Mouse (Mus musculus) neural tube, embryonic 11.5 days (tissue): ENCODE data around the gene Chic1. TPM values are rescaled to one million over a fixed set of nuclear protein-coding genes. Genes with fewer than 3 reads are reported as not detected.

Experiments
- ATAC-seq: fragments of 200-750 bp; cut with Nextera tagmentation; 2 replicates; pipeline ENCODE4 v1.8.0; 2017; ENCODE audit warnings: moderate number of reproducible peaks, mild to moderate bottlenecking, moderate TSS enrichment, moderate library complexity; ENCODE audit not compliant: insufficient read depth, low FRiP score, low TSS enrichment
- DNase-seq: peaks from one replicate; pipeline ENCODE4 v3.0.0-alpha.2; 2015; ENCODE audit warnings: low spot score
- H3K27ac ChIP-seq: fragments of 300-500 bp; sonication (generic); 2 replicates; pipeline ENCODE4 v1.5.1; 2014; ENCODE audit warnings: low read depth, mild to moderate bottlenecking, low read length
- H3K27me3 ChIP-seq: fragments of 300-500 bp; sonication (generic); 2 replicates; pipeline ENCODE4 v1.6.1; 2014; ENCODE audit warnings: mild to moderate bottlenecking, low read length, mixed read lengths; ENCODE audit not compliant: control insufficient read depth, insufficient read depth
- H3K36me3 ChIP-seq: fragments of 300-500 bp; sonication (generic); 2 replicates; pipeline ENCODE4 v1.6.1; 2014; ENCODE audit warnings: mild to moderate bottlenecking, low read length, moderate library complexity, mixed read lengths; ENCODE audit not compliant: control insufficient read depth, insufficient read depth
- H3K4me1 ChIP-seq: fragments of 300-500 bp; sonication (generic); 2 replicates; pipeline ENCODE4 v1.6.1; 2014; ENCODE audit warnings: low read length, mixed read lengths; ENCODE audit not compliant: control insufficient read depth, insufficient read depth
- H3K4me2 ChIP-seq: fragments of 300-500 bp; sonication (generic); 2 replicates; pipeline ENCODE4 v1.6.1; 2014; ENCODE audit warnings: low read depth, mild to moderate bottlenecking, moderate library complexity
- H3K4me3 ChIP-seq: fragments of 300-500 bp; sonication (generic); 2 replicates; pipeline ENCODE4 v1.5.1; 2014; ENCODE audit warnings: low read depth, low read length
- H3K9ac ChIP-seq: fragments of 300-500 bp; sonication (generic); 2 replicates; pipeline ENCODE4 v1.6.1; 2014; ENCODE audit warnings: mild to moderate bottlenecking, low read length
- H3K9me3 ChIP-seq: fragments of 300-500 bp; sonication (generic); 2 replicates; pipeline ENCODE4 v1.6.1; 2016; ENCODE audit warnings: low read length; ENCODE audit not compliant: control insufficient read depth
- WGBS: fragments of 180-500 bp; shearing (Covaris S2); extraction: QIAGEN DNeasy Blood & Tissue Kit; methylation state at CpG from one replicate; pipeline ENCODE4 v1.1.7; 2014; 5-methylcytosine and 5-hydroxymethylcytosine counted together
- polyA plus RNA-seq: library from polyadenylated mRNA; unstranded; fragments of >200 nt; fragmentation: Nextera tagmentation; extraction: Ambion mirVana; gene quantifications from 2 replicates; pipeline ENCODE4 v1.2.1, GENCODE M21; 2014

Gene Chic1
- 5.3 and 5.6 TPM in 2 replicates for polyA plus RNA-seq

DNA sequence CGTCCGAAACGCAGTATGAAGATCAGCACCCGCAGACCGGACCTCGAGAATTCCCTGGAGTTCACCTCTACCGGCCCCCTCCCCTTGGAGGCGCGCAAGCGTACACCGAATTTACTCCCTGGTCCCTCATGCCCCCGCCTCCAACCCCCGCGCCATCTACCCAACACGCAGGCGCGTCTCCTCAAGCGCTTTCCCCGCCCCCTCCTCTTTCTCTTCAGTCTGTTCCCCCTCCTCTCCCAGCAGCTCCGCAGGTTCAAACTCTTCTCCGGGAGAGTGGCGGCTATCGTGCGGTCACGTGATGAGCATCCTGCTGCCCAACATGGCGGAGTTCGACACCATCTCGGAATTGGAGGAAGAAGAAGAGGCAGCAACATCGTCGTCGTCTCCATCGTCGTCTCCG is at the start of gene Chic1:
Gene Chic1, plus strand, starts transcription at position 190 of the 400 bp plus-strand sequence.
- H3K4me2 ChIP-seq, result peak within 1 kb of the TSS; percentile 41
- ATAC-seq (peak; percentile 92), DNase-seq (peak; percentile 88)
- H3K9ac ChIP-seq, result peak within 1 kb of the TSS; percentile 57
- no peaks in the 10 kb centered on the region for H3K4me1 ChIP-seq
- 10% methylated on average over 34 of the region's 34 CpGs for WGBS
- H3K27ac ChIP-seq, result 0 out of 2 replicates have a peak within 1 kb of the TSS, but pooled peaks have one; percentile 44
- no peaks in the 10 kb centered on the region for H3K36me3 ChIP-seq
- H3K27me3 ChIP-seq, result peaks cover 30% of the 10 kb centered on the region
- H3K4me3 ChIP-seq, result peak within 1 kb of the TSS; percentile 53
- no peaks in the 10 kb centered on the region for H3K9me3 ChIP-seq

DNA sequence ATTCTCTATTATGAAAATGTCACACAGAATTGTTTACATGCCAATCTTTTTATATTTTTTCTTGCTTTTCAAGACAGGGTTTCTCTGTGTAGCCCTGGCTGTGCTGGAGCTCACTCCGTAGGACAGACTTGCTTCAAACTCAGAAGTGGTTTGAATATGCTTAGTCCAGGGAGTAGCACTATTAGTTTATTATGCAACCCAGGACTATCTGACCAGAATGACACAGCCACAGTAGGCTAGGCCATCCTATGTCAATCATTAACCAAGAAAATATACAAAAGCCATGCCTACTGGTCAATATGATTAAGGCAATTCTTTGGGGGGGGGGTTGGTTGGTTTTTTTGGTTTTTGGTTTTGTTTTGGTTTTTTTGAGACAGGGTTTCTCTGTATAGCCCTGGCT is 48.0 kb upstream of the Chic1 start:
- 89% methylated on average over 1 of the region's 1 CpGs for WGBS
- ATAC-seq, result no peak
- 0 out of 2 replicates have a peak, but pooled peaks cover 5% of the 10 kb centered on the region for H3K27me3 ChIP-seq

DNA sequence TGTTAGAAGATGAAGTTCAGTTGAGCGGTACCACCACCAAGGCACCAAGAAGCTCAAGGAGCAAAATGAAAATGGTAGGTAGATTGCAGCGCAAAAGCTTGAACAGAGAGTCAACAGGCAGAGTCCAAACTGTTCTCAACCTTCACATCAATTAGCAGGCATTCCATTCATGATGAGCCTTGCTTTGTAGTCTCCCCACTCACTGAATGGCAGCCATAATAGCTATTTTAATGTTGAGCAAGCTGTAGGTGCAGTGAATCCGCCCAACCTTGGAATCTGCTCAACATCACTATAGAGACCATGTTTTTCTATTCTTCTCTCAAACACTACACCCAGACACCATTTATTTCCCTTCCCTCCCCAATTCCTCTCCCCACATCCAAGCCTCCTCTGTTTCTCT is 44.6 kb upstream of the Chic1 start:
- H3K4me2 ChIP-seq, result no peak overlapping the region
- no peaks in the 10 kb centered on the region for H3K36me3 ChIP-seq
- no peak for DNase-seq
- WGBS, result 89% methylated on average over 3 of the region's 3 CpGs
- no peaks in the 10 kb centered on the region for H3K4me1 ChIP-seq
- H3K9me3 ChIP-seq, result no peaks in the 10 kb centered on the region
- ATAC-seq, result no peak
- H3K4me3 ChIP-seq, result no peak overlapping the region
- H3K9ac ChIP-seq, result no peak overlapping the region
- 0 out of 2 replicates have a peak, but pooled peaks cover 3% of the 10 kb centered on the region for H3K27me3 ChIP-seq
- no peak overlapping the region for H3K27ac ChIP-seq

More for the DNA sequence above, 48.0 kb upstream of the Chic1 start:
- no peaks in the 10 kb centered on the region for H3K9me3 ChIP-seq
- no peak for DNase-seq
- no peak overlapping the region for H3K4me2 ChIP-seq
- H3K9ac ChIP-seq, result no peak overlapping the region
- H3K4me3 ChIP-seq, result no peak overlapping the region
- H3K36me3 ChIP-seq, result no peaks in the 10 kb centered on the region
- no peaks in the 10 kb centered on the region for H3K4me1 ChIP-seq
- H3K27ac ChIP-seq, result no peak overlapping the region

DNA sequence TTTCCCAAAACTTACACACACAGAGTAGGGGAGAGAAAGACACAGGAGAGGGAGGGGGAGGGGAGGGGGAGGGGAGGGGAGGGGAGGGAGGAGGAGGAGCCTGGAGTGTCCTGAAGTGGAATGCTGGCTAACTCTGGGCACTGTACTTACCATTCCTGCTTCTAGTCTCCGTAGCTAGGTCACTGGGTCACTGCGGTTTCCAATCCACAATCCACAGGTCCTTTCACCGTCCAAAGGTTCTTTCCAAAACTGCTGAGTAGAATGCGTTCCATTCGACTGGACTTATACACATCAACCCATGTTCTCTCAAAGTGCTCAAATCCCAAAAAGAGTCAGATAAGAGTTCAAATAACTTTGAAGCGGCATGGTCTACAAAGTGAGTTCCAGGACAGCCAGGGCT is 42.1 kb upstream of the Chic1 start:
- DNase-seq, result no peak
- 82% methylated on average over 6 of the region's 6 CpGs for WGBS
- no peaks in the 10 kb centered on the region for H3K9me3 ChIP-seq
- H3K4me3 ChIP-seq, result no peak overlapping the region
- H3K4me2 ChIP-seq, result no peak overlapping the region
- H3K27me3 ChIP-seq, result peaks cover 7% of the 10 kb centered on the region
- no peaks in the 10 kb centered on the region for H3K36me3 ChIP-seq
- no peak for ATAC-seq
- no peak overlapping the region for H3K27ac ChIP-seq
- H3K9ac ChIP-seq, result no peak overlapping the region
- no peaks in the 10 kb centered on the region for H3K4me1 ChIP-seq

DNA sequence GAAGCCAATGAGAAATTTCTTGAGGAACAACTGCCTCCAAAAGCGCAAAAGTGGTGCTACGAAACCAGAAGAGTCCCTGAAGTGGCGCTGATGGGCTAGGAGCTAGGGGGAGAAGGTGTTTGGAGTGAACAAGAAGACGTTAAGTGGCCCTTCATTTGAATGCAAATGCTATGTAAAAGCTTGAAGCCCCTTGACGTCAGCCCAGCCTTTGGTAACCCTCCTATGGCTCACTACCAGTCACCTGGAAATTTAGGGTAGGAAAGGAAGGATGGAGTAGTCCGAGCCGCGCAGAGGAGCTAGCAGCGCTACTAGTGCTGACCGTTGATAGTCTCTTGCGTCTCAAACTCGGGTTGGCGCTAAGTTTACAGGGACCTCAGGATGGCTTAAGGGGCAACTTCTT is 35.1 kb upstream of the Chic1 start, which contains the start of gene Cdx4:
Gene Cdx4, plus strand, starts transcription at position 253 of the 400 bp plus-strand sequence.
- DNase-seq, result no peak
- no peak within 1 kb of the TSS for H3K4me3 ChIP-seq
- H3K4me1 ChIP-seq, result no peaks in the 10 kb centered on the region

DNA sequence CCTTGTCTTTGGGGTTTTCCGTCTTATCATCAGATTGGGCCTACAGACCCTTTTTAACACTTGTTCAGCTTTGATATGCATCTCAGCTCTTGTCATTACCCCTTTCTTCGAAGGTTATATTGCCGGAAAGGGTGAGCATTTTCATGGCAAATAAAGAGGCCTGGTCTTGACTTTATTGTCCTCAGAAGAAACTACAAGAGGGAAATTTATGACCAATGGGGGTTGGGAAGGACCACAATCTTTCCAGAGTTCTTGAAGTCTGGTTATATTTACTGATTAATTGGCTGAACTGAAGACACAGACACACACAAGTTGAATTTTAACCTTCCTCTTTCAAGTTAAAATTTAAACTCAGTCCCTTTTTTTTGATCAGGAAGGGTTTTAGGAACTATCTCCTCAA is 30.4 kb upstream of the Chic1 start:
- 32% methylated on average over 3 of the region's 3 CpGs for WGBS

More for the DNA sequence above, 35.1 kb upstream of the Chic1 start, which contains the start of gene Cdx4:
- Histone ChIP-seq H3K4me2 (peak within 1 kb of the TSS; percentile 18), H3K27ac (no peak within 1 kb of the TSS), H3K9me3 (no peaks in the 10 kb centered on the region), H3K9ac (no peak within 1 kb of the TSS), H3K36me3 (no peaks in the 10 kb centered on the region), H3K27me3 (peaks cover 39% of the 10 kb centered on the region)
- 22% methylated on average over 13 of the region's 13 CpGs for WGBS
- ATAC-seq, result no peak

DNA sequence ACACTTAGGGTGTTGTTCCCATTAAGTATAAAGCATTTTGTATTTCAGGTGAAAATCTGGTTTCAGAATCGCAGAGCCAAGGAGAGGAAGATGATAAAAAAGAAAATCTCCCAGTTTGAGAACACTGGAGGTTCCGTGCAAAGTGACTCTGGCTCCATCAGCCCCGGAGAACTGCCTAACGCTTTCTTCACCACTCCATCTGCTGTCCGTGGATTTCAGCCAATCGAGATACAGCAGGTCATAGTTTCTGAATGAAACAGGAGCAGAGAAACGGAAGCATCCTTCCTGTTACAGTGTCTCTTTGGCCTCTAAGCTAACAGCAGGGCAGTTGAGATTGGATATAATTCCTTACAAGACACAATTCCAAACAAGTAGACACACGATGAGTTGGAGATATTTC is 26.9 kb upstream of the Chic1 start:
- Histone ChIP-seq H3K4me1 (no peaks in the 10 kb centered on the region), H3K4me3 (no peak overlapping the region), H3K27ac (no peak overlapping the region), H3K27me3 (peaks cover 9% of the 10 kb centered on the region; the same call in 1 of the 2 replicates), H3K4me2 (no peak overlapping the region), H3K36me3 (no peaks in the 10 kb centered on the region), H3K9ac (no peak overlapping the region), H3K9me3 (no peaks in the 10 kb centered on the region)
- DNase-seq (no peak), ATAC-seq (no peak)
- 82% methylated on average over 8 of the region's 8 CpGs for WGBS

More for the DNA sequence above, 30.4 kb upstream of the Chic1 start:
- Histone ChIP-seq H3K9me3 (no peaks in the 10 kb centered on the region), H3K27ac (no peak overlapping the region), H3K4me3 (no peak overlapping the region), H3K9ac (no peak overlapping the region), H3K27me3 (peaks cover 33% of the 10 kb centered on the region), H3K4me2 (no peak overlapping the region), H3K36me3 (no peaks in the 10 kb centered on the region), H3K4me1 (no peaks in the 10 kb centered on the region)
- DNase-seq, result no peak
- ATAC-seq, result no peak

DNA sequence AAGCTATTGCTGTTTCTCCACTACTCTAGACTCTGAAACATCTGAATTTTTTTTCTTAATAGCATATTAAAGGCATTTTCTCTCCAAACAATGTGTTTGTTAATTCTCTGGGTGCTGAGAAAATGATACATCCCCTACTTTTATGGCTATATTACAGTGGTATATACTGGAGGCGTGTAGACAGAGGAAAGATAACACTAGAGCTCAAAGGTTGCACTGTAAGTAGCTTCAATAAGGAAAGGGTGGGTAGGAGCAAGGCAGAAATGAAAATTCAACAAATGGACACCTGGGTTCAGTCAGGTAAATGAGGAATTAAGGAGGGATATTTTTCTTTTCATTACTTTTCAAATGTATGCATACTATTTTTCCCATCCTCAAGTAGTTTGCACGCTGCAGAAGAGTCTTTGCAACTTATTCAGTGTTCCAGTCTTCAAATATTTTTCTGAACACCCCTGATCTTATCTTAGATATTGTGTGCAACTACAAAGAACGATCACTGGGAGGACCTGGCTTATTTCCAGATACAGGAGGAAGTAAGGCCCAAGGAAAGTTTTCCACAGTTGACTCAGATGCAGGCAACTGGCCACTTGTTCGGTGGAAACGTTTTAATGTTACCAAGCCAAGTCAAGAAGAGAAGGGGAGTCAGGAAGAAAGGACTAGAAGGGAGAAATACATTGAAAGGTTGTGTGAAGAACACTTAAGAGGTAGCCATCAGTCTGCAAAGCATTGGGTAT is 25.0 kb upstream of the Chic1 start:
- no peak overlapping the region for H3K4me3 ChIP-seq
- H3K9ac ChIP-seq, result no peak overlapping the region
- no peak overlapping the region for H3K4me2 ChIP-seq
- DNase-seq (no peak), ATAC-seq (no peak)
- no peaks in the 10 kb centered on the region for H3K4me1 ChIP-seq
- 76% methylated on average over 5 of the region's 5 CpGs for WGBS
- no peak overlapping the region for H3K27ac ChIP-seq
- no peaks in the 10 kb centered on the region for H3K36me3 ChIP-seq
- no peaks in the 10 kb centered on the region for H3K9me3 ChIP-seq
- H3K27me3 ChIP-seq, result peaks cover 5% of the 10 kb centered on the region; the same call in 1 of the 2 replicates
